Mouse (Mus musculus) yolk sac, embryonic 10.5 days (tissue): ENCODE data around the gene Dhx57.
"Not testable (repeated sequence)": the region's sequence is repeated elsewhere in the genome, so short reads cannot be mapped to it uniquely, and the experiment has no call there.

ENCODE experiments used
- DNase-seq: peaks from one replicate; pipeline ENCODE4 v3.0.0-alpha.2; 2017; ENCODE audit warnings: low spot score

Gene Dhx57

GRCm38 (mm10) chr17:80254421-80254820 is 35.9 kb downstream of the Dhx57 start:
- no peak for DNase-seq

DNA sequence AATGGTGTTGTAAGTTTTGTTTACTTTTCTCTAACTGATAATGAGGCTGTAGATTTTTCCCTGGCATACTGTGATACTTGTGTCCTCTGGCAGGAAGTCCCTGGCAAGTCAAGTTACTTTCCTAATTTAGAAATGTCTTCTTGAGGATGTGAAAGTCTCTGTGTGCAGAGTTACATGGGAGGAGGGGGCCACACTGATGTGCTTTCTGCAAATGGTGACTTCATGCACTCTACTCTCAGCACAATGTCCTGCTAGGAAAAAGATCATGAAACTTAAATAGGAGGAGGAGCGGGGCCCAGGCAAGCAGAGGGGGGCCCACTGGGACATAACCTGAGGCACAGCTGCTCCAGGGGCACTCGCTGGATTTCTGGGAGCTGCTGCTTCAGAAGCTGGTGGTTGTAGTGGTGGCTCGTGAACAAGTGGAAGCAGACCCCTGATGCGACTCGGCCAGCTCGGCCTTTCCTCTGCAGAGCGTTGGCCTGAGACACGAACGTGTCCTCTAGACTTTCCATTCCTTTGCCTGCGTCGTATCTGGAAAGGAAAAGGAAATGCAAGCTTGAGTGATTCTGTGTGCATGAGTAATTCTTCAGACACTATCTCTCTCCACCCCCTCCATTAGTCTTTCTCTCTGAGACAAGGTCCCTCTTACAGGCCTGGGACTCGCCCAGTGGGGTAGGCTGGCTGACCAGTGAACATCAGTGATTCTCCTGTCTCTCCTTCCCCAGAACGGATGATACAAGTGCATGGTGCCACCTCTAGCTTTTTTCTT is 37.3 kb downstream of the Dhx57 start:
- no peak for DNase-seq

- DNase-seq = peak; percentile 73
Measured at GRCm38 (mm10) chr17:80243116-80243515, 47.2 kb downstream of the Dhx57 start.

DNA sequence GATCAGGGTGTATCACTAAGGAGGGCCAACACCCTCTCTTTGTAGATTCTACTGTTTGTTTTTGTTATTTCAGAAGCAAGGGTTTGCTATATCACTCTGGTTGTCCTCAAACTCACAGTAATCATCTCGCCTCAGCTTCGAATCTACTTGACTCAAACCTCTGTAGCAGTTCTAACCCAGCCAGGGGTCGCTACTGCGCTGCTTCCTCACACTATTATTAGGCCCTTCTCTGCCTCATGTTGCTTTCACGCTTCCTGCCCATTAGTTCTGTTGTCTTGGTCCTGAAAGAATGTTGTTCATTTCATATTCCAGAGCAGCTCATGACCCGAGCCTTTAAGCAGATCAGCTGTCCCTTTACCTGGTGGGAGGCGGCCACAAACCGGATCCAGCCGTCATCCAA is 48.7 kb downstream of the Dhx57 start:
- no peak for DNase-seq

DNA sequence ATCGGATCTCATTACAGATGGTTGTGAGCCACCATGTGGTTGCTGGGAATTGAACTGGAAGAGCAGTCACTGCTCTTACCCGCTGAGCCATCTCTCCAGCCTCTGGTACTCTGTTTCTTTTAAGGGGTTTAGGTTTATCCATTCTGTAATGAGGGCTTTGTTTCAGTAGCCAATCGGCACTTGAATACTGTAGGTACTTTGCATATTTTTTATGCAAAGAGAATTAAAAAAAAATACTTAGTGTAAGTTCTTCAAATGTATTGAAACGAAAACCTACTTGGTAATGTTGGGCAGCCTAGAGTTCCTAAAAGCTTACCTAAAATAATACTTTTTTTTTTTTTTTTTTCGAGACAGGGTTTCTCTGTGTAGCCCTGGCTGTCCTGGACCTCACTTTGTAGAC is 52.8 kb downstream of the Dhx57 start:
- DNase-seq = no peak

DNA sequence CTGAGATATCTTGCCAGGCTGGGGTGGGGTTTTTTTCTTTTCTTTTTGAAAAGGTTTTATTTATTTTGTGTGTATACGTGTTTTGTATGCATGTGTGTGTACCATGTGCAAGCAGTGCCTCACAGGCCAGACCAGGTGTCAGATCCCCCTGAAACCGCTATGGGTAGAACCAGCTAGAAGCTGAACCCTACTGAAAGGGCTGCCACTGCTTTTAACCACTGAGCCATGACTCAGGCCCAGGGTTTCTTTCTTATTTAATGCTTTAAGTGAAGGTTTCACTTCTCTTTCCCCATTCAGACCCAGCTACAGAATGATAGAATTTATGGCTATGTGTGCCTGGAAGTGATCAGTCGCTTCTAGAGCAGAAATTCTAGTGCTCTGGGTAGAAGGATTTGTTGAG is 53.5 kb downstream of the Dhx57 start:
- DNase-seq = no peak

DNA sequence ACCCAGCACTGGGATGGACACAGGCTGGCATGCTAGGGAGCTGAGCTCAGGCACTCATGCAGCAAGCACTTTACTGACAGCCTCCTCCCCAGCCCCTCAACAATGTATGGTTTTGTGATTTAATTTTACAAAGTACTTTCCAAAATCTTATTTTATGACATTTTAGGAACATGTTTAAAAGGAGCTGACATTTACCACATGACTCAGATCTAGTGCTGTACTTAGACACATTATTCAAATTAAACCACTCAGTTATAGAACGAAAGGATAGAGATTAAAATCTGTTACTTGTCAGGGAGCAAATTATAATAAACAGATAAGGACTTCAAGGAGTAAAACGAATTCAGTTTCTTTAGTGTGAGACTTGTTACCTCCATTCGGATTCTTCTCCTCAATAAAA is 54.8 kb downstream of the Dhx57 start:
- DNase-seq = no peak

DNA sequence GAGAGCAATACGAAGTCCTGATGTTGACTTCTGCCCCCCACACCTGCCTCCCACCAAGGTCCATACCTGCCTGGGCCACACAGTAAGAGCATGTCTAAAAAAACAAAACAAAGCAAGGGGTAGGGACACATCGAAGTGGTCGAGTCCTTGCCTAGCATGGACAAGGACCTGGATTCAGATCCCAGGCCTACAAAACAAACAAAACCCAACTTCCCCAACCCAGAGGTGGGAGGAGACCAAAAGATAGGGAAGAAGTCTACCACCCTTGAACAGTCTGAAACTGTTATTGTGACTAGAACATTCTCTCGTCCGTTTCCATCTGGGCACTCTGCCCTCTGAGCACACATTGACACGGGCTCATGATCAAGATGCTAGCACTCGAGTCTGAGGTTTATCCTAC is 55.9 kb downstream of the Dhx57 start:
- DNase-seq = no peak

DNA sequence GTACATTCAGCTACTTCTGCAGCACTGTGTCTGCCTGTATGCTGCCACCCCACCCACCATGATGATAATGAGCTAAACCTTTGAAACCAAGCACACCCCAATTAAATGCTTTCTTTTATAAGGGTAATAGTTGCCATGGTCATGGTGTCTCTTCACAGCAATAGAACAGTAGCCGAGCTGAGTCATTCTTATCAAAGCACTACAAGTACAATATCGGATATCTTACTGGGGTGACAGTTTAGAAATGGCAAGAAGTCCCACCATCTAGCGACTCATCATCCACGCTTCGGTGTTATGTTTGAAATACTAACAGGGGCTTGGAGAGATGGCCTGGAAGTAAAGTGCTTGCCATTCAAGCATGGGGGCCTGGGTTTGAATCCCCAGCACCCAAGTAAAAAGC is 56.4 kb downstream of the Dhx57 start:
- no peak for DNase-seq

DNA sequence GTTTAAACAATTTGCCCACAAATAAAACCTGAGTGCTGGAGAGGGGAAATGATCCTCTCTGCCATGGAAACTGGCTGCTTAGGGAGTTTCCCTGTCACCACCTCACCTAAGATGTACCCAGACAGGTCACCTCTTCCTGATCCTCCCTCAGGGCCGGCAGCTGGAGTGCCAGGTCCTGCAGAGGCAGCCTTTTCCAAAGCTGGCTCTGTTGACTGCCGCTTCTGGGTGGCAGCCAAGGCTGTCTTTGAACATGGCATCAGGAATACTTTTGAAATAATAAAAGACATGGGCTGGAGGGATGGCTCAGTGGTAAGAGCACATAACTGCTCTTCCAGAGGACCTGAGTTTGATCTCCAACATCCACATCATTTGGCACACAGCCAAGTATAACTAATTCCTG is 60.9 kb downstream of the Dhx57 start:
- DNase-seq = no peak

- not testable (repeated sequence) for DNase-seq
Measured at GRCm38 (mm10) chr17:80225142-80225541, 65.1 kb downstream of the Dhx57 start.

DNA sequence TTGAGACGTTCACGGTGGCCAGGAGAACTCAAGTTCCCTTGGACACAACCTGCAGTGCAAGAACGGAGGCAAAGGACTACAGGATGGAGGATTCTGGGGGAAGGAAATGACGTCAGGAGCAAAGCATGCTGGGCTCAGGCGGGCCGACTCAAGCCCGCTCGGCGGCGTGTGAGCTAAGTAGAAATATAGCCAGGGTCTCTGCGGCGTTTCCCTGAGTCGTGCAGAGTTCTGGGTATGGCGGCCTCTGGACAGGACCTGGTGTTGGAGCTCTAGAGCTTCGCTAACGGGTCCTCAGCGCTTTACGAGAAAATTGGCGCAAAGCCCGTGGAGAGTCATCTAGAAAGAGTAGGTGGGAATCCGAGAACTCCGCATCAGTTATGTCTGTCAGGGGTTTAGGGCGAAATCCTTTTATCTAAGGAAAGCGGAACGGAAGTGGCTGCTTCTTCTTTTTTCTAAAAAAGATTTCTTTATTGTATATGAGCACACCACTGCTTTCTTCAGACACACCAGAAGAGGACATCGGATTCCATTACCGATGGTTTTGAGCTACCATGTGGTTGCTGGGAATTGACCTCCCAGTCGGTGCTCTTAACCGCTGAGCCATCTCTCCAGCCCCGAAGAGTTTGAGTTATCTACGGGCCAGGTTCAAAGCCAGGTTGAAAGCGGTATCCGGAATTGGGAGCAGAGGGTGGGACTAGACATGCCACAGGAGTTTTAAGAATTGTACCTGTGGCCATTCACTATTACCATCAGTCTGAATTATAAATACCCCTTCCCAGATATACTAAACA is 65.8 kb downstream of the Dhx57 start, which contains the start of gene Gemin6:
Gemin6 (plus strand) TSS at position 116 of the 791 bp plus-strand sequence.
- peak; percentile 93 for DNase-seq

GRCm38 (mm10) chr17:80223829-80224228 is 66.4 kb downstream of the Dhx57 start:
- DNase-seq = no peak

DNA sequence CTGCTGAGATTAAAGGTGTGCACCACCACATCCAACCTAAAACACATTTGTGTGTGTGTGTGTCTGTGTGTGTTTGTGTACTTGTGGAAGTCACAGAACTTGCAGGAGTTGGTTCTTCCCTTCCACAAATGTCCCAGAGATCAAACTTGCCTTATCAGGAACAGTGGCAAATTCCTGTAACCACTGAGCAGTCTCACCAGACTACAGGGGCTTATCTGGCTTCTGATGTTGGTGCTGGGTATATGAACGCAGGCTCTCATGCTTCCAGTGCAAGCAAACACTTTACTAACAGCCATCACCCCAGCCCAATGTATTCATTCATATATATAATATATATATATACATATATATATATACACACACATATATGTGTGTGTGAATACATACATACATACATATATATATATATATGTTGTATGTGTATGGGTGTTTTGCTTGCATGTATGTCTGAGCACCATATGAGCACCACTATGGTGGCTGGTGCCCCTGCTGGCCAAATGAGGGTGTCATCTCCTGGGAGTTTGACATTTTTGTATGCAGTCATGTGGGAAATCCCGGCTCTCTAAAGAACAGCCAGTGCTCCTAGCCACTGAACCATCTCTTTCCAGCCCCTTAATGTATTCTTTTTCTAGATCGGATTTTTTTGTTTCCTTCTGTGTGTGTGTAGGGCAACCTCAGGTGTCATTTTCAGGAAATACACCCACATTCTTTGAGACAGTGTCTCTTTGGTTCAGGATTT is 68.2 kb downstream of the Dhx57 start:
- no peak for DNase-seq

DNA sequence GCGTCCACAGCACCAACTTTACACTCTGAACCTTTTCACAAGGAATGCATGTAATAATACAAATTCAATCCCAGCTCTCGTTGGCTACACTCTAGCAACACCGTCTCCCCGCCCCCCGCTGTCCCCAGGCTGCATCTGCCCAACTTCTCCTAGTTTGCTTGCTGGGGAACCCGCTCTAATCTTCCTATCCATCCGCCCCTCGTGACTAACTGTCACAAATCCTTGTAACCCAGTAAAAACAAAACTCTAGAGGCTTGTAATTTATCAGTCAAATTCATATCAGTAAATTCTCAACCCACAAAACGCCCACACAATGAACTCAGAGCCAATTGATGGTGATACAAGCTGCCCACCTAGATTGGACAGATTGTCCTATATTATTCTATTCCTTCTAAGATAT is 69.1 kb downstream of the Dhx57 start:
- no peak for DNase-seq

DNA sequence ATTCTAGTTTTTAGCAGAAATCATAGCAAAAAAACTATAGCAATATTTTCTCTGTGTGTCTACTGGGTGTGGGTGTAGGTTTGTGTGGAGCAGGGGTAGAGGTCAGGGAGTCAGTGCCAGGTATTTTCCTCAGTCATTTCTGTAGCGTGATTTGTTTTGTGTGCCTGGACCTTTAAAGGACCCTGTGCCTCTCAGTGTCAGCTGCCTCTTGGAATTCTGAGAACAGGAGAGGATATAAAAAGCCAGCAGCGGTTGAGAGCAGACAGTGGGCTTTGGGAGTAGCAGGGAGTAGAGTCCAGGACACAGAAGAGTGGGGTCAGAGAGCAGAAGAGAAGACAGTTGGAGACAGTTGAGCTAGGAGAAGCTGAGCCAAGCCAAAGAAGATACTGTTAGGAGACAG is 70.1 kb downstream of the Dhx57 start:
- DNase-seq = peak; percentile 63

DNA sequence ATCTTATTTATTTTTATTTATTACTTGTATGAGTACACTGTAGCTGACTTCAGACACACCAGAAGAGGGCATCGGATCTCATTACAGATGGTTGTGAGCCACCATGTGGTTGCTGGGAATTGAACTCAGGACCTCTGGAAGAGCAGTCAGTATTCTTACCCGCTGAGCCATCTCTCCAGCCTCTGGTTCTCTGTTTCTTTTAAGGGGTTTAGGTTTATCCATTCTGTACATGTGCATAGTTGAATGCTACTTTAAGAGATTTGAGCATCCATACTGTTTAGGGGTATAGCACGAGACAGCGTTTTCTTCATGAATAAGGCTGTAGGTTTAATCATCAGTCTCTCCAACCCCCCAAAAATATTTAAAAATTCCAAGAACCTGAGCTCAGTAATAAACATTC is 76.3 kb downstream of the Dhx57 start:
- DNase-seq = not testable (repeated sequence)

DNA sequence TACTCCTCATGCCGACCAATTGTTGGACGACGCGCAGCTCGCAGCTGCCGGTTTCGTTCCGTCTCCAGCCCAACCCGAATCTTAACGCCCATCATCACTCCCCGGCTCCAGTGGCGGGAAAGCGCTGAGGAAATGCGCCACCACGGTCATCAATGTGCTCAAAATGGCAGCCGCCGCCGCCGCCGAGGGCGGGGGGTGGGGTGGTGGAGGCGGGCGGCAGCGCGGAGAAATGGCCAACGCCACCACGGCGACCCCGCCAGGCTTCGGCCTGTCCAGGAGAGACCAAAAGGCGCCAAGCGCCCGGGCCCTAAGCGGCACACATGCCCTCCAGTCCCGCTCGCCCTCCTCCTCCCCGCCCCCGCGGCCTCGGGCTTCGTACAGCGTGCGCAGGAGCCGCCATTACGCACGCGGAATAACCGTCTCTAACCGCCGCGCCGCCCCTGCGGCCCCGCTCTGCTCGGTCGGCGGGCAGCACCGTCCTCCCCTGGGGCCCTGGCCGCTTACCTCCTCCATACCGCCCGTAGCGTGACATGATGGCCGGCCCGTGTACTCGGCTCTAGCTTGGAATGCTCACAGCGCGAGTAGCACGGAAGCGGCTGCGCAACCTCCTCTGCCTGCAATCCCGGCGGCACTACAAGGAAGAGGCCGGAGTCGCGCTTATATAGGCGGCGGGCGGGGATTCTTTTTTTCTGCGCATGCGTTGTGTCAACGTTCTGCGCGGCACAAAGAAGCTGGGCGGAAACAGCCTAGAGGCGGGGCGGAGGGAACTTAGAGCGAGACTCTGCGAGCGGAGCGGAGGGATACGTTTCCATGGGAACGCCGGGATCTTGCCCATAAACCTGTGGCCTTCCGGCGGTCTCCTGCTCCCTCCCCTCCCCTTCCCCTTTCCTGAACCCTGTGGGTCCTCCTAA is 83.3 kb downstream of the Dhx57 start, which contains the start of the genes Srsf7 and Ttc39d:
Srsf7 (minus strand) TSS at position 637 of the 911 bp plus-strand sequence.
Ttc39d (plus strand) TSS at position 790 of the 911 bp plus-strand sequence.
- DNase-seq = peak; percentile 98

- DNase-seq = no peak
Measured at GRCm38 (mm10) chr17:80206301-80206670, 84.0 kb downstream of the Dhx57 start.

GRCm38 (mm10) chr17:80205657-80206056 is 84.6 kb downstream of the Dhx57 start:
- DNase-seq = no peak

- no peak for DNase-seq
Measured at GRCm38 (mm10) chr17:80199160-80199778, 91.0 kb downstream of the Dhx57 start.
